Mouse (Mus musculus): ENCODE measurements at regions not wholly inside any gene's neighbourhood (a gene's known extent, or its start where the extent isn't known, plus 50 kb on each side); places are given as distances from the start of the nearest gene placed in this dataset.

GRCm38 (mm10) chr13:107600331-107601131 lies 443.7 kb upstream of the Smim15 start:
- TF ChIP-seq POLR2A (IDR thresholded peaks at IDR 0.05; ENCODE audit: insufficient read depth, low read depth, low read length) (no peak), CTCF (IDR thresholded peaks at IDR 0.05; ENCODE audit: insufficient read depth, low read depth, low read length) (no peak)
